Mouse (Mus musculus): ENCODE results near the gene Zfp688.
A peak's percentile ranks its signal among the peaks of the same experiment; 100 is the strongest.
"Not testable (repeated sequence)": the region's sequence is repeated elsewhere in the genome, so short reads cannot be mapped to it uniquely, and the experiment has no call there.

Gene Zfp688

DNA sequence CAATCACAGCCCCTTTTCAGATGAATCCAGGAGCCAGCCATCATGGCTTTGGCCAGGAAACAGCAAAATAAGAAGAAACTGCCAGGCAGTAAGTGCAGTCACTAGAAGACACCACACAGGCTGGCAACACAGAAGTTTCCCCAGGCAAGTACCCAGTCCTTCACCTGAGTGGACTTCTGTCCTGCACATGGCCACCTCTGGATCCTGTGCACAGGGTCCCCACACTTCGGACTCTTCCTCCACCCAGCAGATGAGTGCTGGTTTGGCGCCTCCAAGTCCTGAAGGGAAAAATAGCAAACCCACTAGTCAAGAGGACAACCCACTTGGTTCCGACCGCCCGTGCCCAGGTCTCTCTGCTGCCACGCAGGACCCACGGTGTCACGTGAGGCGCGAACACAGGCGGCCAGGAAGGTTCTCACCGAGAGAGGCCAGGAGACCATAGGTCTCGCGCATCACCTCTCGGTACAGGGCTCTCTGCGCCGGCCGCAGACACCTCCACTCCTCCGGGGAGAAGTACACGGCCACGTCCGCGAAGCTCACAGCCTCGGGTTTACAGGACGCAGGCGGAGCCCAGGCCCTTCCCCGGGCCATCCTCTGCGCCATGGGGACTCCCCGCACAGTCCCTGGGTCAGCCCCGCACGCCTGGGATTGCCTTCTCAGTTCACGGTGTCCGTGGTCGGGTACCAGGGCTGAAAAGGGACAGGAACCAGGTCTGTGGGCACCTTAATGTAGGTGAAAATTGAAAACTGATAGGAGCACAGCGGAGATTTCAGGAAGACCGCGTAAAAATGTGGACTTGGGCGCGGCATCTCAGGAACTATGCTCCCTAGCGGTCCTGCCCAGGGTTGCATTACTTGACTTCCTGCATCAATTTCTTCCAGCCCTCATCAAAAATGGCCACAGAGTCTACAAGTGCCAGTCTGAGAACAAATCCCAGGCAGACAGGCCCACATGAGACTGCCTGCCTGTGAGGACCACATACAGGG lies 15.6 kb downstream of the Zfp688 start, which contains the start of gene Zfp764:
TSS of gene Zfp764 (minus strand) at position 821 of the 986 bp plus-strand sequence.
- peak; percentile 83 for DNase-seq

- not testable (repeated sequence) for DNase-seq
Measured at GRCm38 (mm10) chr7:127404101-127404500, 17.8 kb downstream of the Zfp688 start.

- DNase-seq, result no peak
Measured at GRCm38 (mm10) chr7:127402980-127403379, 18.9 kb downstream of the Zfp688 start.

GRCm38 (mm10) chr7:127400355-127400754 lies 21.5 kb downstream of the Zfp688 start:
- DNase-seq, result no peak

- no peak for DNase-seq
Measured at GRCm38 (mm10) chr7:127393944-127394333, 27.9 kb downstream of the Zfp688 start.

- DNase-seq, result peak; percentile 96
Measured at GRCm38 (mm10) chr7:127393157-127393943, 28.5 kb downstream of the Zfp688 start, which contains the start of gene E430018J23Rik. TSS of gene E430018J23Rik (minus strand) at chr7:127393629.

DNA sequence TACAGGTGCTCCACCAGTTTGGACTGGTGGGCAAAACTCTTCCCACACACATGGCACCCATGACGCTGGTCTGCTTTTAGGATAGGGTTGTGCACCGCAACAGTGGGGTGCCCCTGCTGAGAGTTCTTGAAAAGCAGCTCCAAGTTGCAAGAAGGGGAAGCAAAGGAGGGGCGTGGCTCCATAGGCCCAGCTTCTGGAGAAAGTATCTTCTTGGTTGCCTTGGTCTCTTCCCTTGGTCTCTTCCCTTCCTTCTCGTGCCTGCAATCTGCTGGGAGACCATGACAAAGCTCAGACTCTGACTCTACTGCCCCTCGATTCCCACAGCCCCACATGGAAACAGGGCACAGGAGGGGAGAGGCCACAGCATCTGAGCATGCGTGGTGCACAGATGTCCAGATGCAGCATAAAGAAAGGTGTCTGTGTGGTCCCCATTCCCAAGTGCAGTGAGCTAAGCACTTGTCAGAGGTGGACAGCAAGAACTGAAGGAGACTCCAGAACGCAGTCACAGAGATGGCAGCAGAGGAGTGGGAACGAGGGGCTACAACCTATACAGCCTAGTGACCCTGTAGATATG lies 29.5 kb downstream of the Zfp688 start:
- DNase-seq, result no peak

- no peak for DNase-seq
Measured at GRCm38 (mm10) chr7:127391538-127391937, 30.3 kb downstream of the Zfp688 start.

DNA sequence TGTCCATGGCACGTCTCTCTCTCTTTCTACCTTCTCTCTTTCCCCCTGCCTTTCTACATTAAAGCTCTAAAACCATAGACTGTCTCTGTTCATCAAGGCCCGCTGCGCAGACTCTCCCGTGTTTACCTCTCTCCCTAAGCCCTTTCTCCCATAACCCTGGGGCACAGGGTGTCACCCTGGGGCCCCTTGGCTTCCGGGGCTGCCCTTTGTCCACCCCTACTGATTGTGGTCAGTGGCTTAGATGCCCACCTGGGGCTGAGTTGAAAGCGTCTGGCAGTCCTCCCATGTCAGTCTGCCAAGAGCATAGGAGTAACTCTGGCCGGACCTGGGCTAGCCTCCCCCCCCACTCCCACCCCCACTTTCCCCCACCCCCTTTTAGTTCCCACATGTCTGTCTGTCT lies 31.6 kb downstream of the Zfp688 start:
- DNase-seq, result no peak

DNA sequence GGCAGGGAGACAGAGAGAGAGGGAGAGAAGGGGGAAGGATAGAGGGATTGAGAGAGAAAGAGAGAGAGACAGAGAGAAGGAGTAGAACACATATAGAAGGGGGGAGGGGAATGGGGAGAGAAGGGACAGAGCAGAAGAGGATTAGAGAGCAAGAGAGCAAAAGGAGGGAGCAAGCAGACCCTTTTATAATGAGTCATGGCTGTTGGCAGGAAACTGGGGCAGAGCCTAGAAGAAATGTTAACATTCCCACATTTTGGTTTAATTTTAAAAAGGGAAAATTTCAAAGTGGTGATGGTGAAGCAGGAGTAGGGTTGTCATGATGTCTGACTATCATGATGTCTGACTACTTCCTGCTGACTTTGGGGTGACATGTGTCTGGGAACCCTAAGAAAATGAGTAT lies 33.7 kb downstream of the Zfp688 start:
- DNase-seq, result not testable (repeated sequence)

DNA sequence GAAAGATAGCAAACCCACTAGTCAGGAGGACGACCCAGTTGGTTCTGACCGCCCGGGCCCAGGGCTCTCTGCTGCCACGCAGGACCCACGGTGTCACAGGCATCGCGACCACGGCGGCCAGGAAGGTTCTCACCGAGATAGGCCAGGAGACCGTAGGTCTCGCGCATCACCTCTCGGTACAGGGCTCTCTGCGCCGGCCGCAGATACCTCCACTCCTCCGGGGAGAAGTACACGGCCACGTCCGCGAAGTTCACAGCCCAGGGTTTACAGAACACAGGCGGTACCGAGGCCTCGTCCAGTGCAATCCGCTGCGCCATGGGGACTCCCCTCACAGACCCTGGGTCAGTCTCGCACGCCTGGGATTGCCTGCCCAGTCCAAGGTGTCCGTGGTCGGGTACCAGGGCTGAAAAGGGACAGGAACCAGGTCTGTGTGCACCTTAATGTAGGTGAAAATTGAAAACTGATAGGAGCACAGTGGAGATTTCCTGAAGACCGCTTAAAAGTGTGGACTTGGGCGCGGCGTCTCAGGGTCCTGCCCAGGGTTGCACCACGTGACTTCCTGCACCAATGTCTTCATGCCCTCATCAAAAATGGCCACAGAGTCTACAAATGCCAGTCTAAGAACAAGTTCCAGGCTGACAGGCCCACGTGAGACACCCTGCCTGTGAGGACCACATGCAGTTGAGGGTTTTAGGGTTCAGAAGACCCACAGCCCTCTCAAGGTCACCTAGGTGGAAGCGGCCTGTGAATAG lies 35.1 kb downstream of the Zfp688 start, which contains the start of gene 9130019O22Rik:
TSS of gene 9130019O22Rik (minus strand) at position 526 of the 752 bp plus-strand sequence.
- DNase-seq, result peak; percentile 93

- not testable (repeated sequence) for DNase-seq
Measured at GRCm38 (mm10) chr7:127385560-127385959, 36.3 kb downstream of the Zfp688 start.

DNA sequence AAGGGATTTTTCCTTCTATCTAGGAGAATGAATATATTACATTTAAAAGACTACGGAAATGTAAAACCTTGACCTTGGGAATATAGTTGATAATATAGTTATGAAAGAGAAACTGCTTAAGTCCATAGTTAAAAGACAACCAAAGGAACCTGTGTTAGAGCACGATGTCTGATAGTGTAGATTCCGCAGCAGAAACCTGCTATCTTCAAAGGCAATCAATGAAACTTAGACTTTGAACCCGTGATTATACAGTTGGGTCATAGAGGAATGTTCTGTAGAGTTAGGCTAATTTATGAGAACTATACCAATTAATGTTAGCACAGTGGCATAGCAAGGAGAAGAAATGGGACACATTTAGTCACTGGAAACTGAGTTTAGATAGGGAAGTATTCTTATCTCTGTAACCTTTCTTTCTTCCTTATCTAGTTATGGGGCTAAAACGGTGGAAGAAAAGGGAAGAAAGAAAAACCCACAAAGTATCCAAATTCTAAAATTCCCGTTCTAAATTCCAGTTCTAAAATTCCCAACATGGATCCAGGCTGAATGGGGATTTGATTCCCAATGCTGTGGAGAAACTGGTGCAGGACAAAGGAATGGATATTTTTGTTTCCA lies 43.5 kb downstream of the Zfp688 start:
- DNase-seq, result no peak

- peak; percentile 95 for DNase-seq
Measured at GRCm38 (mm10) chr7:127375271-127376245, 46.3 kb downstream of the Zfp688 start, which contains the start of gene Zfp747. TSS of gene Zfp747 (minus strand) at chr7:127376050.

DNA sequence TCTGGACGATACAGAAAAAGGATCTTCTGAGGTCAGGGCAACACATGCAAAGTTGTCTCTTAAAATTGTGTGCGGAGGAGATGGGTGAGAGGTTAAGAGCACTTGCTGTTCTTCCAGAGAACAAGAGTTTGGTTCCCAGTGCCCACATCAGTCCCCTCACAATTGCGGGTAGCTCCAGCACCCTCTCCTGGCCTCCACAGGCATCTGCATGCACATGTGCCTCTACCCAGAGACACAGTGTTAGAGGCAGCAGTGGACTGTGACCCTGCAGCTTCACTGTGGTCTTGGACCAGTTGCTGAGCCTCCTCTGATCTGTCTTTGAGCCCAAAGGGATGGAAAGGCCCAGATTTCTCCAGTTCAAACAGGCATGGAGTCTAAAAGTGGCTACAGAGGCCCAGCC lies 50.0 kb downstream of the Zfp688 start:
- DNase-seq, result not testable (repeated sequence)

GRCm38 (mm10) chr7:127371213-127371612 lies 50.7 kb downstream of the Zfp688 start:
- no peak for DNase-seq
